Mouse (Mus musculus) neural tube, embryonic 15.5 days (tissue): Measurements from ENCODE around the gene Eef2k. TPM values are rescaled to one million over a fixed set of nuclear protein-coding genes. Genes with fewer than 3 reads are reported as not detected.

Experiments used
- ATAC-seq: fragments of 200-750 bp; cut with Nextera tagmentation; 2 replicates; pipeline ENCODE4 v1.8.0; 2017; ENCODE audit warnings: mild to moderate bottlenecking, moderate TSS enrichment, moderate library complexity; ENCODE audit not compliant: low FRiP score
- H3K27ac ChIP-seq: fragments of 300-500 bp; sonication (generic); replicated peaks from 2 replicates; pipeline ENCODE4 v1.5.1; 2015; ENCODE audit warnings: mild to moderate bottlenecking, inconsistent platforms
- H3K27me3 ChIP-seq: fragments of 300-500 bp; sonication (generic); replicated peaks from 2 replicates; pipeline ENCODE4 v1.6.1; 2015; ENCODE audit warnings: inconsistent platforms
- H3K36me3 ChIP-seq: fragments of 300-500 bp; sonication (generic); 2 replicates; pipeline ENCODE4 v1.6.1; 2015; ENCODE audit warnings: inconsistent platforms
- H3K4me1 ChIP-seq: fragments of 300-500 bp; sonication (generic); 2 replicates; pipeline ENCODE4 v1.6.1; 2015; ENCODE audit warnings: inconsistent platforms
- H3K4me2 ChIP-seq: fragments of 300-500 bp; sonication (generic); 2 replicates; pipeline ENCODE4 v1.6.1; 2015; ENCODE audit warnings: inconsistent platforms, mild to moderate bottlenecking, moderate library complexity
- H3K4me3 ChIP-seq: fragments of 300-500 bp; sonication (generic); replicated peaks from 2 replicates; pipeline ENCODE4 v1.5.1; 2015; ENCODE audit warnings: mild to moderate bottlenecking, inconsistent platforms
- H3K9ac ChIP-seq: fragments of 300-500 bp; sonication (generic); replicated peaks from 2 replicates; pipeline ENCODE4 v1.6.1; 2015; ENCODE audit warnings: mild to moderate bottlenecking, inconsistent platforms
- H3K9me3 ChIP-seq: fragments of 300-500 bp; sonication (generic); replicated peaks from 2 replicates; pipeline ENCODE4 v1.6.1; 2016; ENCODE audit warnings: inconsistent platforms
- WGBS: fragments of 180-500 bp; shearing (Covaris S2); methylation state at CpG from one replicate; pipeline ENCODE4 v1.1.7; 2015; ENCODE audit warnings: mixed read lengths; 5-methylcytosine and 5-hydroxymethylcytosine counted together
- polyA plus RNA-seq: library from polyadenylated mRNA; unstranded; fragments of >200 nt; fragmentation: Nextera tagmentation; extraction: Ambion mirVana; gene quantifications from 2 replicates; pipeline ENCODE4 v1.2.1, GENCODE M21; 2015

The Eef2k gene
- polyA plus RNA-seq = 33.5 and 40.6 TPM in 2 replicates

GRCm38 (mm10) chr7:120842345-120843036, at the start of gene Eef2k:
Gene Eef2k, plus strand, starts transcription at chr7:120842831.
- Histone ChIP-seq H3K27me3 (no peaks in the 10 kb centered on the region), H3K4me1 (peaks cover 21% of the 10 kb centered on the region), H3K36me3 (no peaks in the 10 kb centered on the region), H3K27ac (peak within 1 kb of the TSS; percentile 95), H3K4me2 (peak within 1 kb of the TSS; percentile 79), H3K9me3 (no peaks in the 10 kb centered on the region), H3K9ac (peak within 1 kb of the TSS; percentile 90), H3K4me3 (peak within 1 kb of the TSS; percentile 84)
- 4% methylated on average over 33 of the region's 35 CpGs for WGBS
- ATAC-seq = peak; percentile 95

- no peak overlapping the region for H3K4me3 ChIP-seq
- no peaks in the 10 kb centered on the region for H3K9me3 ChIP-seq
- H3K27ac ChIP-seq = no peak overlapping the region
- no peak overlapping the region for H3K9ac ChIP-seq
- ATAC-seq = no peak
- H3K27me3 ChIP-seq = no peaks in the 10 kb centered on the region
- no peak overlapping the region for H3K4me2 ChIP-seq
- 72% methylated on average over 4 of the region's 4 CpGs for WGBS
- H3K4me1 ChIP-seq = no peaks in the 10 kb centered on the region
- no peaks in the 10 kb centered on the region for H3K36me3 ChIP-seq
Measured at GRCm38 (mm10) chr7:120795544-120795943, 47.1 kb upstream of the Eef2k start.

GRCm38 (mm10) chr7:120796369-120796768, 46.3 kb upstream of the Eef2k start:
- 78% methylated on average over 3 of the region's 3 CpGs for WGBS
- H3K4me1 ChIP-seq = no peaks in the 10 kb centered on the region
- no peaks in the 10 kb centered on the region for H3K36me3 ChIP-seq
- no peak overlapping the region for H3K4me3 ChIP-seq
- no peak overlapping the region for H3K4me2 ChIP-seq
- H3K9me3 ChIP-seq = no peaks in the 10 kb centered on the region
- no peak overlapping the region for H3K9ac ChIP-seq
- no peak overlapping the region for H3K27ac ChIP-seq
- ATAC-seq = no peak
- no peaks in the 10 kb centered on the region for H3K27me3 ChIP-seq

- Histone ChIP-seq H3K36me3 (no peaks in the 10 kb centered on the region), H3K27me3 (no peaks in the 10 kb centered on the region), H3K27ac (no peak overlapping the region), H3K4me1 (no peaks in the 10 kb centered on the region), H3K4me3 (no peak overlapping the region), H3K9ac (no peak overlapping the region), H3K4me2 (no peak overlapping the region), H3K9me3 (no peaks in the 10 kb centered on the region)
- ATAC-seq = no peak
- 95% methylated on average over 2 of the region's 2 CpGs for WGBS
Measured at GRCm38 (mm10) chr7:120803268-120803667, 39.4 kb upstream of the Eef2k start.

GRCm38 (mm10) chr7:120809705-120810104, 32.9 kb upstream of the Eef2k start:
- Histone ChIP-seq H3K9ac (peak overlapping the region; percentile 54), H3K4me2 (peak overlapping the region; percentile 73), H3K4me1 (peaks cover 4% of the 10 kb centered on the region; the same call in 1 of the 2 replicates), H3K9me3 (no peaks in the 10 kb centered on the region), H3K36me3 (no peaks in the 10 kb centered on the region), H3K27me3 (peaks cover 5% of the 10 kb centered on the region), H3K27ac (no peak overlapping the region), H3K4me3 (peak overlapping the region; percentile 37)
- ATAC-seq = no peak; the same call in 1 of the 2 replicates
- WGBS = 4% methylated on average over 27 of the region's 27 CpGs

- no peak within 1 kb of the TSS for H3K9ac ChIP-seq
- no peaks in the 10 kb centered on the region for H3K9me3 ChIP-seq
- no peak for ATAC-seq
- H3K4me3 ChIP-seq = no peak within 1 kb of the TSS
- peaks cover 5% of the 10 kb centered on the region for H3K27me3 ChIP-seq
- no peak within 1 kb of the TSS for H3K4me2 ChIP-seq
- peaks cover 4% of the 10 kb centered on the region; the same call in 1 of the 2 replicates for H3K4me1 ChIP-seq
- H3K27ac ChIP-seq = no peak within 1 kb of the TSS
- no peaks in the 10 kb centered on the region for H3K36me3 ChIP-seq
- 84% methylated on average over 6 of the region's 6 CpGs for WGBS
Measured at GRCm38 (mm10) chr7:120811834-120812415, 30.7 kb upstream of the Eef2k start, which contains the start of gene Gm5737. Gene Gm5737, plus strand, starts transcription at chr7:120812365.

- Histone ChIP-seq H3K4me1 (no peaks in the 10 kb centered on the region), H3K36me3 (no peaks in the 10 kb centered on the region), H3K4me2 (no peak overlapping the region), H3K27ac (no peak overlapping the region), H3K27me3 (no peaks in the 10 kb centered on the region), H3K4me3 (no peak overlapping the region), H3K9ac (no peak overlapping the region), H3K9me3 (no peaks in the 10 kb centered on the region)
- no peak for ATAC-seq
- WGBS = 89% methylated on average over 6 of the region's 6 CpGs
Measured at GRCm38 (mm10) chr7:120817552-120817951, 25.1 kb upstream of the Eef2k start.

GRCm38 (mm10) chr7:120819386-120819785, 23.2 kb upstream of the Eef2k start:
- no peak for ATAC-seq
- WGBS = 92% methylated on average over 4 of the region's 4 CpGs
- no peak overlapping the region for H3K4me3 ChIP-seq

GRCm38 (mm10) chr7:120823248-120823647, 19.4 kb upstream of the Eef2k start:
- 22% methylated on average over 5 of the region's 5 CpGs for WGBS
- Histone ChIP-seq H3K27ac (no peak overlapping the region), H3K4me3 (no peak overlapping the region), H3K9ac (no peak overlapping the region), H3K27me3 (0 out of 2 replicates have a peak, but pooled peaks cover 6% of the 10 kb centered on the region), H3K9me3 (no peaks in the 10 kb centered on the region), H3K4me1 (no peaks in the 10 kb centered on the region), H3K4me2 (no peak overlapping the region), H3K36me3 (no peaks in the 10 kb centered on the region)
- ATAC-seq = peak; percentile 65

More at GRCm38 (mm10) chr7:120819386-120819785, 23.2 kb upstream of the Eef2k start:
- H3K36me3 ChIP-seq = no peaks in the 10 kb centered on the region
- H3K9ac ChIP-seq = no peak overlapping the region
- H3K4me1 ChIP-seq = no peaks in the 10 kb centered on the region
- H3K27me3 ChIP-seq = no peaks in the 10 kb centered on the region
- H3K27ac ChIP-seq = no peak overlapping the region
- H3K9me3 ChIP-seq = no peaks in the 10 kb centered on the region
- no peak overlapping the region for H3K4me2 ChIP-seq

GRCm38 (mm10) chr7:120825097-120825496, 17.5 kb upstream of the Eef2k start:
- H3K27ac ChIP-seq = no peak overlapping the region
- ATAC-seq = no peak
- 74% methylated on average over 2 of the region's 2 CpGs for WGBS
- no peak overlapping the region for H3K4me3 ChIP-seq
- H3K9ac ChIP-seq = no peak overlapping the region
- 0 out of 2 replicates have a peak, but pooled peaks cover 22% of the 10 kb centered on the region for H3K27me3 ChIP-seq
- H3K4me2 ChIP-seq = no peak overlapping the region
- H3K4me1 ChIP-seq = peaks cover 4% of the 10 kb centered on the region
- H3K9me3 ChIP-seq = no peaks in the 10 kb centered on the region
- no peaks in the 10 kb centered on the region for H3K36me3 ChIP-seq

- H3K36me3 ChIP-seq = no peaks in the 10 kb centered on the region
- no peak overlapping the region for H3K9ac ChIP-seq
- no peak overlapping the region for H3K4me2 ChIP-seq
- H3K4me3 ChIP-seq = no peak overlapping the region
- no peak overlapping the region for H3K27ac ChIP-seq
- no peak for ATAC-seq
- 20% methylated on average over 3 of the region's 3 CpGs for WGBS
- H3K27me3 ChIP-seq = peaks cover 22% of the 10 kb centered on the region; the same call in 1 of the 2 replicates
- peaks cover 14% of the 10 kb centered on the region for H3K4me1 ChIP-seq
- H3K9me3 ChIP-seq = no peaks in the 10 kb centered on the region
Measured at GRCm38 (mm10) chr7:120826408-120826807, 16.2 kb upstream of the Eef2k start.
